ENCODE assay signal across 8 mouse cellular contexts in the genomic region with DNA sequence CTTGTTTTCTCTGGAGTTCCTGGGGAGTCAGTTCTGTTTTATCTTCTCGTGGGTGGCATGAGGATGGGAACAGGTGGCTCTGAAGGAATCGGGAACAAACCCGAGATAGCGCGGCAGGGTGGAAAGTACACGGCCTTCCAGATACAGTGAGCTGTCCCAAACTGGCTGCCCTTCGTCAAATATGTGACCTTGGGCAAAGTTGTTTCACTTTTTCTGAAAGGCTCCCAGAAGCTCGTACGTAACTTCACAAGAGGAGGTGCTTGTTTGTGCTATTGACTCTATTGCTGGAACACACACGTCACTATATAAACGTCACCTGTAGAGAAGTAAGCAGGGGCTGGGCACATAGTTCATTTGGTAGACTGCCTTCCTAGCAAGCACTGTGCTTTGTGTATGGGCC. TPM values are rescaled to one million over a fixed set of nuclear protein-coding genes. Genes with fewer than 3 reads are reported as not detected.
DNase-seq lines count a peak whose midpoint lies in the region; ATAC-seq and TF ChIP-seq lines count a peak whose summit lies in the region.

No protein-coding gene starts in this region.

- H3K4me2 ChIP-seq in hindbrain, embryonic 14.5 days (replicated peaks), result peak overlapping the region; percentile 92
- H3K4me2 ChIP-seq in liver, embryonic 14.5 days (ENCODE audit: low read depth), result peak overlapping the region; percentile 81

- TF ChIP-seq POLR2A in cortical plate, adult 2 months (IDR thresholded peaks at IDR 0.05; ENCODE audit: extremely low read depth, insufficient read depth, low read length), result no peak

- peak; percentile 88 for ATAC-seq in CD4-positive, CD25-positive, alpha-beta regulatory T cell, adult 4 months
- ATAC-seq in hindbrain, embryonic 14.5 days (ENCODE audit: low FRiP score), result peak; percentile 43
- no peak for ATAC-seq in liver, embryonic 14.5 days (ENCODE audit: insufficient read depth)

- 5% methylated on average over 11 of the region's 11 CpGs for WGBS in hindbrain, embryonic 14.5 days
- 8% methylated on average over 11 of the region's 11 CpGs for WGBS in liver, embryonic 14.5 days (ENCODE audit: insufficient replicate concordance)

- H3K9me3 ChIP-seq in hindbrain, embryonic 14.5 days (ENCODE audit: control insufficient read depth, low read length), result no peaks in the 10 kb centered on the region
- H3K9me3 ChIP-seq in liver, embryonic 14.5 days (ENCODE audit: control insufficient read depth, low read length), result no peaks in the 10 kb centered on the region

- no peak for TF ChIP-seq EP300 in liver, embryonic 14.5 days (IDR thresholded peaks at IDR 0.05; ENCODE audit: low read depth)

- no peak for TF ChIP-seq CTCF in cortical plate, adult 2 months (IDR thresholded peaks at IDR 0.05; ENCODE audit: extremely low read depth, insufficient read depth, low read length)
- TF ChIP-seq CTCF in liver, embryonic 14.5 days (IDR thresholded peaks at IDR 0.05; ENCODE audit: low read depth), result no peak

- no peaks in the 10 kb centered on the region for H3K4me1 ChIP-seq in cortical plate, adult 2 months (ENCODE audit: control insufficient read depth, insufficient read depth, low read length)
- H3K4me1 ChIP-seq in hindbrain, embryonic 14.5 days (replicated peaks; ENCODE audit: control insufficient read depth, insufficient read depth, low read length), result peaks cover 9% of the 10 kb centered on the region
- H3K4me1 ChIP-seq in liver, embryonic 14.5 days (replicated peaks; ENCODE audit: control insufficient read depth in 2 of 2, insufficient read depth in 2 of 2, low read length in 1 of 2), result no peaks in the 10 kb centered on the region; a peak in 2 of 4 replicates

- peak overlapping the region; percentile 41 for H3K4me3 ChIP-seq in cortical plate, adult 2 months (ENCODE audit: insufficient read depth, low read length)
- peak overlapping the region; percentile 54 for H3K4me3 ChIP-seq in hindbrain, embryonic 14.5 days (replicated peaks; ENCODE audit: low read length)
- peak overlapping the region; percentile 50 to 66; a peak in 3 of 4 replicates for H3K4me3 ChIP-seq in liver, embryonic 14.5 days (ENCODE audit: insufficient read depth in 1 of 2, low read depth in 2 of 2, low read length in 2 of 2)

- peak; percentile 79 for DNase-seq in heart, adult 11 months
- no peak for DNase-seq in heart, adult 9 months (ENCODE audit: low spot score in 2 of 2)
- no peak for DNase-seq in hindbrain, embryonic 14.5 days (ENCODE audit: low spot score)
- no peak for DNase-seq in liver, embryonic 14.5 days (ENCODE audit: low read depth in 3 of 3, low spot score in 3 of 3)
- peak; percentile 9 to 51 for DNase-seq in natural killer cell, adult 2 months (ENCODE audit: low spot score in 2 of 2)
- no peak for DNase-seq in embryo, embryonic 9.5 days (ENCODE audit: extremely low spot score)

- no peak overlapping the region for H3K27ac ChIP-seq in cortical plate, adult 2 months (ENCODE audit: insufficient read depth, low read length)
- no peak overlapping the region for H3K27ac ChIP-seq in hindbrain, embryonic 14.5 days
- no peak overlapping the region for H3K27ac ChIP-seq in liver, embryonic 14.5 days

- peaks cover 11% of the 10 kb centered on the region; the same call in 1 of the 2 replicates for H3K27me3 ChIP-seq in hindbrain, embryonic 14.5 days (ENCODE audit: control insufficient read depth, insufficient read depth, low read length)
- peaks cover 6% of the 10 kb centered on the region for H3K27me3 ChIP-seq in liver, embryonic 14.5 days (ENCODE audit: control insufficient read depth, insufficient read depth, low read length)

- peak overlapping the region; percentile 60 for H3K9ac ChIP-seq in hindbrain, embryonic 14.5 days
- H3K9ac ChIP-seq in liver, embryonic 14.5 days (replicated peaks), result no peak overlapping the region

- no peaks in the 10 kb centered on the region for H3K36me3 ChIP-seq in hindbrain, embryonic 14.5 days (replicated peaks; ENCODE audit: control insufficient read depth, insufficient read depth)
- H3K36me3 ChIP-seq in liver, embryonic 14.5 days (replicated peaks; ENCODE audit: control insufficient read depth, insufficient read depth, low read depth), result no peaks in the 10 kb centered on the region

RNA-seq across cellular contexts. Expression of gene Gm2310, which starts 49.9 kb away (rescaled TPM):
- polyA plus RNA-seq in CD4-positive, CD25-positive, alpha-beta regulatory T cell, adult 4 months (2017; shearing (Covaris generic)), result under 1 TPM in 1 of 2 experiments, not detected in 1; 0.96 TPM
- not detected in 2 replicates for polyA plus RNA-seq in cortical plate, adult 2 months (2012; rRNA removed)
- 0.18 TPM in 1 of 2 replicates, not detected in the other for polyA plus RNA-seq in hindbrain, embryonic 14.5 days (2014; fragmentation: Nextera tagmentation; extraction: Ambion mirVana)
- polyA plus RNA-seq in liver, embryonic 14.5 days (2012; rRNA removed), result not detected in 2 replicates
- not detected in 2 replicates for polyA plus RNA-seq in liver, embryonic 14.5 days (2014; fragmentation: Nextera tagmentation; extraction: Ambion mirVana)

Comparison
In these comparisons a context has a peak if more than half of its experiments do, and no peak if none do; other contexts are left out.
1. DNase-seq: peak in heart, adult 11 months (single experiment) and natural killer cell, adult 2 months (2 of 2); none in heart, adult 9 months (0 of 2), hindbrain, embryonic 14.5 days (single experiment), liver, embryonic 14.5 days (0 of 3) and embryo, embryonic 9.5 days (single experiment).
2. Peak in every context shown above with its lines, with median percentiles within 50 percentile points of each other: H3K4me3 ChIP-seq.